33 mouse cellular contexts compared by ENCODE assay signal in genomic region chr5:38655421-38655928, GRCm38 (mm10). TPM values are rescaled to one million over a fixed set of nuclear protein-coding genes. Genes with fewer than 3 reads are reported as not detected.
A peak's percentile ranks its signal among the peaks of the same experiment; 100 is the strongest.
DNase-seq lines count a peak whose midpoint lies in the region; ATAC-seq and TF ChIP-seq lines count a peak whose summit lies in the region.
"Had no signal": no experiment of that assay in that cellular context is flagged by ENCODE, and none has a peak within 500 bp of the region (broad histone marks: within the 10 kb centered on the region; RNA-seq: fewer than 3 reads in every experiment).

No protein-coding gene starts in this region.

- DNase-seq in gastrocnemius, adult 18-20 months (ENCODE audit: low spot score) = peak; percentile 7
- no peak for DNase-seq in gastrocnemius, postnatal 14 days
- DNase-seq in 416B (ENCODE audit: low read depth) = peak; percentile 8
- peak; percentile 89 for DNase-seq in ZHBTc4 (ENCODE audit: low read depth, low spot score)
- no peak for DNase-seq in natural killer cell, adult 2 months (ENCODE audit: low spot score in 2 of 2)
- DNase-seq: adrenal gland, adult 8-10 months; cerebellum, adult 18-20 months; cerebellum, postnatal 36 days; gastrocnemius, postnatal 25 days; kidney, adult 18-20 months; kidney, postnatal 36 days; liver, embryonic 13.5 days; lung, adult 18-20 months; lung, postnatal 4 days; retina, postnatal 1 day; right cerebral cortex, postnatal 25 days; spleen, adult 18-20 months; thymus, adult 2 months; thymus, postnatal 36 days had no signal

- no peak overlapping the region for H3K9ac ChIP-seq in kidney, embryonic 16.5 days (replicated peaks; ENCODE audit: low read length)
- H3K9ac ChIP-seq: embryonic facial prominence, embryonic 12.5 days; forebrain, embryonic 15.5 days; heart, embryonic 13.5 days; kidney, embryonic 15.5 days; limb, embryonic 15.5 days; liver, embryonic 13.5 days; midbrain, embryonic 13.5 days had no signal

- no peak overlapping the region for H3K27ac ChIP-seq in kidney, embryonic 16.5 days (ENCODE audit: low read length)
- H3K27ac ChIP-seq: embryonic facial prominence, embryonic 12.5 days; forebrain, embryonic 10.5 days; forebrain, embryonic 15.5 days; heart, embryonic 13.5 days; kidney, embryonic 15.5 days; layer of hippocampus, adult 2 months; limb, embryonic 10.5 days; limb, embryonic 15.5 days; liver, embryonic 13.5 days; midbrain, embryonic 13.5 days had no signal

- no peaks in the 10 kb centered on the region for H3K36me3 ChIP-seq in E14TG2a.4 (ENCODE audit: insufficient read depth, low read length)
- no peaks in the 10 kb centered on the region for H3K36me3 ChIP-seq in kidney, embryonic 16.5 days (ENCODE audit: insufficient read depth, low read length)
- H3K36me3 ChIP-seq: embryonic facial prominence, embryonic 12.5 days; forebrain, embryonic 10.5 days; forebrain, embryonic 15.5 days; heart, embryonic 13.5 days; kidney, embryonic 15.5 days; limb, embryonic 10.5 days; limb, embryonic 15.5 days; liver, embryonic 13.5 days; midbrain, embryonic 13.5 days had no signal

- 72% methylated on average over 12 of the region's 12 CpGs for WGBS in kidney, embryonic 16.5 days

- H3K4me2 ChIP-seq in kidney, embryonic 16.5 days (replicated peaks; ENCODE audit: low read depth, low read length) = no peak overlapping the region
- H3K4me2 ChIP-seq: embryonic facial prominence, embryonic 12.5 days; forebrain, embryonic 15.5 days; heart, embryonic 13.5 days; kidney, embryonic 15.5 days; limb, embryonic 15.5 days; liver, embryonic 13.5 days; midbrain, embryonic 13.5 days had no signal

- H3K4me1 ChIP-seq in E14TG2a.4 (replicated peaks; ENCODE audit: low read depth, low read length) = peaks cover 91% of the 10 kb centered on the region
- no peaks in the 10 kb centered on the region for H3K4me1 ChIP-seq in kidney, embryonic 16.5 days (ENCODE audit: insufficient read depth, low read length)
- H3K4me1 ChIP-seq: embryonic facial prominence, embryonic 12.5 days; forebrain, embryonic 15.5 days; heart, embryonic 13.5 days; kidney, embryonic 15.5 days; limb, embryonic 15.5 days; liver, embryonic 13.5 days; midbrain, embryonic 13.5 days had no signal

- peak overlapping the region; percentile 58 for H3K4me3 ChIP-seq in E14TG2a.4 (replicated peaks; ENCODE audit: low read length)
- no peak overlapping the region for H3K4me3 ChIP-seq in kidney, embryonic 16.5 days (ENCODE audit: low read length)
- H3K4me3 ChIP-seq: embryonic facial prominence, embryonic 12.5 days; forebrain, embryonic 10.5 days; forebrain, embryonic 15.5 days; heart, embryonic 13.5 days; kidney, embryonic 15.5 days; layer of hippocampus, adult 2 months; limb, embryonic 10.5 days; limb, embryonic 15.5 days; liver, embryonic 13.5 days; midbrain, embryonic 13.5 days had no signal

- ATAC-seq in kidney, embryonic 16.5 days (ENCODE audit: low FRiP score, low TSS enrichment) = no peak
- ATAC-seq: forebrain, embryonic 15.5 days; hindbrain, embryonic 16.5 days; lung, postnatal 0 days; midbrain, embryonic 13.5 days had no signal

- H3K9me3 ChIP-seq in E14TG2a.4 (ENCODE audit: low read length) = 0 out of 2 replicates have a peak, but pooled peaks cover 6% of the 10 kb centered on the region
- no peaks in the 10 kb centered on the region for H3K9me3 ChIP-seq in kidney, embryonic 16.5 days (ENCODE audit: low read length)
- H3K9me3 ChIP-seq: embryonic facial prominence, embryonic 12.5 days; forebrain, embryonic 10.5 days; forebrain, embryonic 15.5 days; heart, embryonic 13.5 days; kidney, embryonic 15.5 days; limb, embryonic 10.5 days; limb, embryonic 15.5 days; liver, embryonic 13.5 days; midbrain, embryonic 13.5 days had no signal

- TF ChIP-seq CTCF in E14TG2a.4 (conservative IDR thresholded peaks at IDR 0.05; ENCODE audit: low read length) = no peak

- intact Hi-C loops in gastrocnemius, postnatal 14 days (cut with DNase I; ENCODE audit: low total_unique reads) = no loop called here

- no peaks in the 10 kb centered on the region for H3K27me3 ChIP-seq in E14TG2a.4 (ENCODE audit: insufficient read depth, low read length)
- no peaks in the 10 kb centered on the region for H3K27me3 ChIP-seq in kidney, embryonic 16.5 days (ENCODE audit: insufficient read depth, low read length)
- H3K27me3 ChIP-seq: CH12.LX; embryonic facial prominence, embryonic 12.5 days; forebrain, embryonic 15.5 days; heart, embryonic 13.5 days; kidney, embryonic 15.5 days; limb, embryonic 15.5 days; liver, embryonic 13.5 days; midbrain, embryonic 13.5 days had no signal

RNA-seq across cellular contexts. Expression of gene Zfp518b, which starts 29.2 kb away (rescaled TPM):
- total RNA-seq in gastrocnemius, adult 18-20 months (2021) = 1 to 10 TPM; 2.2 to 2.3 TPM
- 1 to 10 TPM; 3.2 to 3.3 TPM for total RNA-seq in gastrocnemius, postnatal 14 days (2021)
- polyA plus RNA-seq in kidney, embryonic 16.5 days (2015; fragmentation: Nextera tagmentation; extraction: Ambion mirVana) = 17.1 and 19.8 TPM in 2 replicates
- total RNA-seq: CH12.LX had no signal

Comparison
In these comparisons a context has a peak if more than half of its experiments do, and no peak if none do; other contexts are left out.
1. DNase-seq: peak in gastrocnemius, adult 18-20 months (single experiment), 416B (single experiment) and ZHBTc4 (single experiment); none in gastrocnemius, postnatal 14 days (single experiment) and natural killer cell, adult 2 months (0 of 2).